Mouse (Mus musculus) liver, embryonic 14.5 days (tissue): ENCODE measurements around the gene Ddb2. TPM values are rescaled to one million over a fixed set of nuclear protein-coding genes. Genes with fewer than 3 reads are reported as not detected.

Experiments used
- ATAC-seq: fragments of 200-750 bp; cut with Nextera tagmentation; 2 replicates; pipeline ENCODE4 v1.8.0; 2017; ENCODE audit warnings: moderate number of reproducible peaks, mild to moderate bottlenecking, moderate library complexity; ENCODE audit not compliant: insufficient read depth
- DNase-seq, 3 experiments: peaks; one replicate each; pipeline ENCODE4 v3.0.0-alpha.2; 2012 to 2013; ENCODE audit warnings: low read depth in 3 of 3, low spot score in 3 of 3
- H3K27ac ChIP-seq: fragments of 300-500 bp; sonication (generic); 2 replicates; pipeline ENCODE4 v1.5.1; 2014; ENCODE audit warnings: moderate library complexity, mild to moderate bottlenecking, control low read depth, inconsistent platforms
- H3K27me3 ChIP-seq: fragments of 300-500 bp; sonication (generic); 2 replicates; pipeline ENCODE4 v1.6.1; 2014; ENCODE audit warnings: mild to moderate bottlenecking, low read length, moderate library complexity; ENCODE audit not compliant: control insufficient read depth, insufficient read depth
- H3K36me3 ChIP-seq: fragments of 300-500 bp; sonication (generic); replicated peaks from 2 replicates; pipeline ENCODE4 v1.6.1; 2014; ENCODE audit warnings: low read depth; ENCODE audit not compliant: control insufficient read depth, insufficient read depth
- H3K4me1 ChIP-seq, 2 experiments: fragments of 200-500 bp in 1 of 2; fragments of 300-500 bp in 1 of 2; sonication (generic) in 1 of 2; replicated peaks; 2 replicates each; pipeline ENCODE4 v1.6.1; 2012 to 2014; ENCODE audit warnings: antibody characterized with exemption in 1 of 2, inconsistent platforms in 1 of 2, low read length in 1 of 2; ENCODE audit not compliant: control insufficient read depth in 2 of 2, insufficient read depth in 2 of 2
- H3K4me2 ChIP-seq: fragments of 300-500 bp; sonication (generic); 2 replicates; pipeline ENCODE4 v1.6.1; 2014; ENCODE audit warnings: low read depth, mild to moderate bottlenecking, control low read depth, moderate library complexity
- H3K4me3 ChIP-seq, 2 experiments: fragments of 200-500 bp in 1 of 2; fragments of 300-500 bp in 1 of 2; sonication (generic) in 1 of 2; 2 replicates each; pipeline ENCODE4 v1.5.1; 2012 to 2014; ENCODE audit warnings: low read depth in 2 of 2, low read length in 2 of 2, mild to moderate bottlenecking in 2 of 2, control low read depth in 1 of 2, inconsistent platforms in 1 of 2, moderate library complexity in 1 of 2; ENCODE audit not compliant: insufficient read depth in 1 of 2
- H3K9ac ChIP-seq: fragments of 300-500 bp; sonication (generic); replicated peaks from 2 replicates; pipeline ENCODE4 v1.6.1; 2014; ENCODE audit warnings: mild to moderate bottlenecking, control low read depth, moderate library complexity
- H3K9me3 ChIP-seq: fragments of 300-500 bp; sonication (generic); 2 replicates; pipeline ENCODE4 v1.6.1; 2016; ENCODE audit warnings: low read length, mixed read lengths; ENCODE audit not compliant: control insufficient read depth
- CTCF ChIP-seq: IDR thresholded peaks from 2 replicates; pipeline ENCODE4 v1.5.1; 2016; ENCODE audit warnings: antibody characterized with exemption, low read depth, control low read depth
- EP300 ChIP-seq: IDR thresholded peaks from 2 replicates; pipeline ENCODE4 v1.6.1; 2016; ENCODE audit warnings: antibody characterized with exemption, low read depth
- WGBS: fragments of 180-500 bp; shearing (Covaris S2); extraction: QIAGEN DNeasy Blood & Tissue Kit; methylation state at CpG from one replicate; pipeline ENCODE4 v1.1.7; 2014; ENCODE audit not compliant: insufficient replicate concordance; 5-methylcytosine and 5-hydroxymethylcytosine counted together
- polyA plus RNA-seq, 2 experiments: library from polyadenylated mRNA; depleted of rRNA in 1 of 2; stranded (reverse) in 1 of 2; unstranded in 1 of 2; fragments of >200 nt; fragmentation: Nextera tagmentation in 1 of 2; extraction: Ambion mirVana in 1 of 2; gene quantifications; 2 replicates each; pipeline versions ENCODE4 v1.2.1 to v1.2.3; 2012 to 2014

Ddb2 gene
- polyA plus RNA-seq, 2 experiments, result 5.9 to 9.0 TPM

DNA sequence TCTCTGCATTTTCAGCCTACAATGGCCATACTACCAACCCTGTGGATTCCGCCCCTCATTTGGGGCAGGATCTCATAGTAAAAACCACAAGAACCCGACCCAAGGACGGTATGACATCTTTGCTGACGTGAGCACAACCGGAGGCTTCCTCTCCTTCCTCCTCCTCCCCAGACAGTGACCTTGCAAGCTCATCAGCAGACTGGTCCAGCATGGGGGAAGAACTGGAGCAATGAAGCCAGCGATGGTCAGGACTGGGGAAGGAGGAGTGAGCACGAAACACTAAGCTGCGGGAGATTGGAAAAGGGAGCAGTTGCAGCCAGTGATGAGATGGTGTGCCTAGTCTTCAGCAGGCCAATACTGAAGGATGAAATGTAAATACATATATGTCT, 54.8 kb downstream of the Ddb2 start:
- DNase-seq (no peak), ATAC-seq (no peak)
- Histone ChIP-seq H3K4me3 (peak overlapping the region; percentile 61 to 98), H3K9ac (peak overlapping the region; percentile 89), H3K27me3 (no peaks in the 10 kb centered on the region), H3K36me3 (no peaks in the 10 kb centered on the region), H3K4me2 (peak overlapping the region; percentile 99), H3K27ac (no peak overlapping the region), H3K4me1 (peaks cover 7 to 11% of the 10 kb centered on the region in 2 experiments), H3K9me3 (no peaks in the 10 kb centered on the region)
- TF ChIP-seq CTCF, result no peak
- no peak for TF ChIP-seq EP300
- WGBS, result 8% methylated on average over 8 of the region's 8 CpGs

GRCm38 (mm10) chr2:91180706-91181105, 56.1 kb downstream of the Ddb2 start:
- H3K4me2 ChIP-seq, result no peak overlapping the region
- H3K4me1 ChIP-seq, result peaks cover 7 to 11% of the 10 kb centered on the region in 2 experiments
- no peak for ATAC-seq
- WGBS, result 62% methylated on average over 5 of the region's 5 CpGs
- H3K9me3 ChIP-seq, result no peaks in the 10 kb centered on the region
- TF ChIP-seq CTCF, result no peak
- TF ChIP-seq EP300, result no peak
- no peak overlapping the region for H3K9ac ChIP-seq
- DNase-seq, result no peak
- H3K36me3 ChIP-seq, result no peaks in the 10 kb centered on the region
- H3K27ac ChIP-seq, result no peak overlapping the region
- H3K4me3 ChIP-seq, result no peak overlapping the region
- H3K27me3 ChIP-seq, result no peaks in the 10 kb centered on the region

- DNase-seq, result no peak
- whole genome bisulfite sequencing, result 65% methylated on average over 4 of the region's 4 CpGs
Measured at GRCm38 (mm10) chr2:91179825-91180224, 57.0 kb downstream of the Ddb2 start.

DNA sequence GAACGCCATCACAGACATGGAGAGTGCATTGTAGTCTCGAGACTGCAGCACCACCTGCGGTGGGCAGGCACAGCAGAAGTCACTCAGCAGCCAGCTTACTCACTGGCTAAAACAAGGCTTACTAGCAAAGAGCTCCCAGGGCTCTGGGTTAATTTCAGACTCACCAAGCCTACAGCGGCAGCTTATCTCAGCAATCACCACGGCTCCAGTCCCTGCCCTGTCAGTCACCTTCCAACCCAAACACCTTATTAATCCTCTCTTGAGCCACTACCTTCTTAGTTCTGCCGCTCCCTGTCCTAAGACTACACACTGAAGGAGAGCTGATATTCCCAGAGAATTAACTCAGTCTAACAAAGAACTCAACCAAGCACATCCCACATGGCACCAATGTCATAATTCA, 60.5 kb downstream of the Ddb2 start:
- TF ChIP-seq CTCF (no peak), EP300 (no peak)
- H3K4me3 ChIP-seq, result no peak overlapping the region
- no peaks in the 10 kb centered on the region for H3K9me3 ChIP-seq
- WGBS, result 69% methylated on average over 6 of the region's 6 CpGs
- H3K9ac ChIP-seq, result no peak overlapping the region
- ATAC-seq, result no peak
- DNase-seq, result no peak
- H3K4me1 ChIP-seq, result no peaks in the 10 kb centered on the region
- no peaks in the 10 kb centered on the region; the same call in none of the 2 replicates for H3K36me3 ChIP-seq
- H3K27me3 ChIP-seq, result no peaks in the 10 kb centered on the region
- no peak overlapping the region for H3K27ac ChIP-seq
- H3K4me2 ChIP-seq, result no peak overlapping the region

More at GRCm38 (mm10) chr2:91179825-91180224, 57.0 kb downstream of the Ddb2 start:
- Histone ChIP-seq H3K4me1 (peaks cover 7 to 11% of the 10 kb centered on the region in 2 experiments), H3K27ac (no peak overlapping the region), H3K4me3 (no peak overlapping the region), H3K9ac (no peak overlapping the region), H3K27me3 (no peaks in the 10 kb centered on the region), H3K4me2 (no peak overlapping the region), H3K9me3 (no peaks in the 10 kb centered on the region), H3K36me3 (no peaks in the 10 kb centered on the region; the same call in 1 of the 2 replicates)
- ATAC-seq, result no peak
- no peak for TF ChIP-seq CTCF
- TF ChIP-seq EP300, result no peak

DNA sequence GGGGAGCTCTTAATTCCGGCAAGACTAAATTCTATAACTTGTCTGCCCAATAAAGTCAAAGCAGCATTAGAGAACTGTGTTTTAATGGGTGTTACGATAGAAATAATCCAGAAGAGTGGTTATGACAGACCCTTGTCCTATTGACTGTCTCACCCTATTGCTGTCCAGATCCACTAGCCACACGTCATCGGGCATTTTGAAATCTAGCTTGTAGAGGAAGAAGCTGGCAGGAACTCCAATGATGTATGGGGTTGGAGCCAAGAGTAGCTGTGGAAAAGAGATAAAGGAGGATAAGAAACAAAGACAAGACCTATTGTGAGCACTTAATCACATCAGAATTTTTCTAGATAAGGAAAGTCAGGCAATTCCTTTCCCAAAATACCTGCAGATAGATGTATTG, 61.3 kb downstream of the Ddb2 start:
- DNase-seq (no peak), ATAC-seq (no peak)
- WGBS, result 79% methylated on average over 4 of the region's 4 CpGs
- Histone ChIP-seq H3K9ac (no peak overlapping the region), H3K27me3 (no peaks in the 10 kb centered on the region), H3K36me3 (no peaks in the 10 kb centered on the region; the same call in none of the 2 replicates), H3K4me2 (no peak overlapping the region), H3K4me1 (no peaks in the 10 kb centered on the region), H3K9me3 (no peaks in the 10 kb centered on the region), H3K4me3 (no peak overlapping the region), H3K27ac (no peak overlapping the region)
- TF ChIP-seq EP300, result no peak
- no peak for TF ChIP-seq CTCF
